Mouse (Mus musculus): ENCODE measurements around the gene Hnrnpdl.

- TF ChIP-seq CTCF (IDR thresholded peaks at IDR 0.05; ENCODE audit: low read depth, low read length) (no peak), POLR2A (IDR thresholded peaks at IDR 0.05; ENCODE audit: extremely low read depth, insufficient read depth, low read length) (no peak)
These were observed 35.6 kb downstream of the Hnrnpdl start for GRCm38 (mm10) chr5:100003895-100004294.
